Mouse (Mus musculus): ENCODE data around the gene Map3k10. TPM values are rescaled to one million over a fixed set of nuclear protein-coding genes. Genes with fewer than 3 reads are reported as not detected.

Map3k10 gene
- polyA plus RNA-seq (2012; ENCODE audit: insufficient read depth, insufficient read length, missing spikeins): 13.0 and 13.2 TPM in 2 replicates

DNA sequence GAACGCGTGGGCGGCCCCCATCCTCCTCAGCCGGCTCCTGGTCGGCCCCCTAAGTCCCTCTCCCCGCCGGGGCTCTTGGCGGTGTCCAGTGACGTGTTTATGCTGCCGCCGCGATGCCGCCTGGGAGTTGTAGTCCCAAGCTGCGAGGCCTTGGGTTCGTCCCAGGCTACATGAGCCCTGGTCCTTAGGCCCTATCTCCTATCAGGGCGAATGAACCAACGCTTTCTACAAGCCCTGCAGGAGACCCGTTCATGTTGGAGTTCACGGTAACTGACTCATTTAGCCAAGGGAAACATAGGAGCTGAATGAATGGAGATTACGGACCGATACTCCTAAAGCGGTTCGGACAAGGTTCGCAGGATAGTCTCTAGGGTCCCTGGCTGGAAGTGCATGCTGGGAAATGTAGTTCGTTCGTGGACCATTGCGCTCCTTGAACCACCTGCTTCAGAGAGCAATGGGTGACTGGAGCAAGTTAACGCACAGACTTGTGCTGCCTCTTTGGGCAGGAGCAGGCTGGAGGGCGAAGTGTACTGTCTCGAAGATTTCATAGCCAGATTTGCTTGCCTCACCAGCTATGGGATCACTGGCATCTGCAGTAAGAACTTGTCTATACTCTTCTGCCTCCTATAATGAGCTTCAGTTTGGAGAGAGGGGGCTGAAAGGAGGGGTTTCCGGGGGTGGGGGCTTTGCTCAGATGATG is at the start of gene Map3k10:
Gene Map3k10 (minus strand): TSS at position 77 of the 700 bp plus-strand sequence.
- Histone ChIP-seq H3K4me1 (ENCODE audit: control insufficient read depth, insufficient read depth, insufficient read length, low read length) (peaks cover 7% of the 10 kb centered on the region; the same call in 1 of the 2 replicates), H3K27ac (replicated peaks; ENCODE audit: low read depth, low read length) (peak within 1 kb of the TSS; percentile 98)

DNA sequence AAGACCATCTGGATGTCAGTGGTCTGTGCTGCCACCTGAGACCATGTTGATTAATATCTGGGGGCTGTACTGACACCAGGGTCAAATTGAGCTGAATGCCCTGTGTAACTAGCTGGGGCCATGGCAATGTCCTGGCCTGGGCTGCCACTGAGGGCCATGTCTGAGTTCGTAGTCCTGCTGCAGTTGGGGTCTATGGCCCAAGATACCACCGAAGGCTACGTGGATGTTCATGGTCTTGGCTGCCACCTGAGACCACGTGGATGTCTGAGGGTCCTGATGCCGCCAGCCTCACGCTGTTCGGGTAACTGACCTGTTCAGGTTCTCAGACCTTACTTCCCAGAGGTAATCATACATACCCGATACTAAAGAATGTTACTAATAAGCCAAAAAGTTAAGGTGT is 47.6 kb upstream of the Map3k10 start:
- no peak overlapping the region for H3K27ac ChIP-seq (replicated peaks; ENCODE audit: low read depth, low read length)
- H3K4me3 ChIP-seq (ENCODE audit: insufficient read depth, low read depth, low read length): no peak overlapping the region
- no peaks in the 10 kb centered on the region for H3K4me1 ChIP-seq (ENCODE audit: control insufficient read depth, insufficient read depth, insufficient read length, low read length)

More for the DNA sequence above, at the start of gene Map3k10:
- peak within 1 kb of the TSS; percentile 97 for H3K4me3 ChIP-seq (ENCODE audit: insufficient read depth, low read depth, low read length)

DNA sequence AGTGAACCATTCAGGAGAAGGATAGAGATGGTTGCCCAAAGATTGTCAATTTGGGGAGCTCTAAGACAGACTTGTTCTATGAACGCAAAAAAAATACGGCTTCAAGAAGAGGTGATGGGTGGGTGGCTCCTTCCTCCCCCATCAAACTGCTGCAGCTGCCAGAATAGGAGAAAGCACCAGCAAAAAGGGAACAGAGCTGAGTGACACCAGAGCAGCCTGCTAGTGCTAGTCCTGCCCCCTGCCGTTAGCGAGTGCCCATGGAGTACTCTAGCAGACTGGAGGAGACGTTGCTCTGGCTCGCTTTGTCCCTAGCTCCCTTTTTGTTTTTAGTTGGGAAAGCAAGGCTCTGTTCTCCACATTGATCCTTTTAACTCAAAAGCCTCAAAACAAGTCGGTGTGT is 36.0 kb upstream of the Map3k10 start:
- no peaks in the 10 kb centered on the region for H3K4me1 ChIP-seq (ENCODE audit: control insufficient read depth, insufficient read depth, insufficient read length, low read length)
- H3K27ac ChIP-seq (replicated peaks; ENCODE audit: low read depth, low read length): no peak overlapping the region
- no peak overlapping the region for H3K4me3 ChIP-seq (ENCODE audit: insufficient read depth, low read depth, low read length)

DNA sequence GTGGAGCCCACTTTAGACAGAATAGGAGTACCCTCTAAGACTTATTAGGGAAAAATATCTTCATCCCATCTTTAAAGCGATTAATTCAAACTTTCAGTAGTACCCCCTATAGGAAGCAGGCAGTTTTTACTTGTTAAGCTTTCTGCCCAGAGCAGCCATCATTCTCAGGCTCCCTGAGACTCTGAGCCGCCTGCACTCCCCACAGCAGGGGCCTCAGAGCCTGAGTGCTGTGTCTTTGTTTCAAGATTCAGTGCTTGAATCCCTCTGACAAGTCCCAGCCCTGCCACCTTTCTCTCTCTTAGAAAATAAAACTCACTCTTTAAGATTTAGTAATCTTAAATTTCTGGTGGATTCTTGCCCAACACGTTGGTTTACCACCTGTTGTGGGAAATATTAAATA is 22.3 kb upstream of the Map3k10 start:
- no peak overlapping the region for H3K4me3 ChIP-seq (ENCODE audit: insufficient read depth, low read depth, low read length)
- no peak overlapping the region for H3K27ac ChIP-seq (replicated peaks; ENCODE audit: low read depth, low read length)
- no peaks in the 10 kb centered on the region for H3K4me1 ChIP-seq (ENCODE audit: control insufficient read depth, insufficient read depth, insufficient read length, low read length)

- no peaks in the 10 kb centered on the region for H3K4me1 ChIP-seq (ENCODE audit: control insufficient read depth, insufficient read depth, insufficient read length, low read length)
- no peak overlapping the region for H3K27ac ChIP-seq (replicated peaks; ENCODE audit: low read depth, low read length)
- H3K4me3 ChIP-seq (ENCODE audit: insufficient read depth, low read depth, low read length): no peak overlapping the region
Measured at GRCm38 (mm10) chr7:27691076-27691475, 16.7 kb upstream of the Map3k10 start.

GRCm38 (mm10) chr7:27688815-27689612 is 14.6 kb upstream of the Map3k10 start, which contains the start of gene Zfp607b:
Gene Zfp607b (plus strand): TSS chr7:27689340.
- Histone ChIP-seq H3K4me3 (ENCODE audit: insufficient read depth, low read depth, low read length) (peak within 1 kb of the TSS; percentile 59), H3K27ac (replicated peaks; ENCODE audit: low read depth, low read length) (peak within 1 kb of the TSS; percentile 6; the same call in 1 of the 2 replicates), H3K4me1 (ENCODE audit: control insufficient read depth, insufficient read depth, insufficient read length, low read length) (no peaks in the 10 kb centered on the region)

DNA sequence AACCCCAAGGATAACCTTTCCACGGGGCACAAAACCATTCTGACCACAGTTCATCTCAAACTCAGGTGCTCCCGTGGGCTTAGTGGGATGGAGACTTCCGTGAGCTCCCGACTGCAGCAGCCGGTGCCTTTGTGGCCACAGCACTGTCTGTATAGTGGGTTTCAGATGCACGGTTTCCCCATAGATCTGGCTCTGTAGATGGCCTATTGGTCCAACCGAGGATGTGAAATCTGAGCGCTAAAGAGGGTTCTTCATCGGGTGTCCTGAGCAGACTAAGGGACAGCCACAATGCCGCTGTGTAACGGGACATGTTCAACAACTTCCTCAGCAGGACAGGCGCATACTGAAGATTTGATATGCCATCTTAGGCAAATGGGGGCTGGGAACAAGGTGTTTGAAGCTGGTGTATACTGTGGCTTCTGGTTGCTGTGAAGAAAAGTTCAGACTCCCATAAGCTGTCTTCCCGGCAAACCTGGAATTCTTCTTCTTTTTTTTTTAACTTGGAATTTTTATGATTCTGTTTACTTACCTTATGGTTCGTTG is 13.9 kb upstream of the Map3k10 start:
- Histone ChIP-seq H3K4me3 (ENCODE audit: insufficient read depth, low read depth, low read length) (peak overlapping the region; percentile 8; the same call in 1 of the 2 replicates), H3K27ac (replicated peaks; ENCODE audit: low read depth, low read length) (no peak overlapping the region), H3K4me1 (ENCODE audit: control insufficient read depth, insufficient read depth, insufficient read length, low read length) (no peaks in the 10 kb centered on the region)

- Histone ChIP-seq H3K4me1 (ENCODE audit: control insufficient read depth, insufficient read depth, insufficient read length, low read length) (no peaks in the 10 kb centered on the region), H3K4me3 (ENCODE audit: insufficient read depth, low read depth, low read length) (no peak overlapping the region), H3K27ac (replicated peaks; ENCODE audit: low read depth, low read length) (no peak overlapping the region)
Measured at GRCm38 (mm10) chr7:27687836-27688235, 13.4 kb upstream of the Map3k10 start.

DNA sequence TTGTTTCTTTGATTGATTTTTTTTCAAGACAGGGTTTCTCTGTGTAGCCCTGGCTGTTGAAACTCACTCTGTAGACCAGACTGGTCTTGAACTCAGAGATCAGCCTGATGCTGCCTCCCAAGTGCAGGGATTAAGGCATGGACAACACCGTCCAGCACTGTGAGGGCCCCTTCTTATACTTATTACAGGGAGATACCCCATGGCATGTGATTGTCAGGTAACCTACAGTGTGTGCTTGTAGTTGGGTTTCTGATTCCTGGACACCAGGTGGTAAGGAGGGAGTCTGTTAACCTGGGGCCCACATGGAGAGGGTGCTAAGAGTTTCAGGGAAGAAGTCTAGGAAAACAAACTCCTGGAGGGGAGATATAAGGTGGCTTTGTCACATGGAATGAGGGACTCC is 12.6 kb upstream of the Map3k10 start:
- H3K27ac ChIP-seq (replicated peaks; ENCODE audit: low read depth, low read length): no peak overlapping the region
- H3K4me3 ChIP-seq (ENCODE audit: insufficient read depth, low read depth, low read length): no peak overlapping the region
- H3K4me1 ChIP-seq (ENCODE audit: control insufficient read depth, insufficient read depth, insufficient read length, low read length): no peaks in the 10 kb centered on the region

DNA sequence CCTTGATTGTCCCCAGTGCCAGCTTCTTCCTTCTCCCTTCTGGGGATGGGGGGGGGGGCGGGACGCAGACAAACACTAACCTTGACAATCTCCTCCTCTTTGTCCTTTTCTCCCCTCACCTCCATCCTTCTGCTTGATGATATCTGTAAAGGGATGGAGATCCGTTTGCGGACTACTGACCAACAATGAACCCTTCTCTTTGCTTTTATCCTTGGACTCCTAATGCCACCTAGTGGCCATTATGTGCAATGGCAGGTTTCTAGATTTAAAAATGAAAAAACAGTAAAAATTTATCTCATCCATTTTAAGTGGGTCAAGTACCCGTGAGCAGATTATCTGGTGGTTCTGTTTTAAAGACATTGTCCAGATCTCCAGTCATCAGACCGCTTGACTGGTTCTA is 11.3 kb upstream of the Map3k10 start:
- Histone ChIP-seq H3K4me3 (ENCODE audit: insufficient read depth, low read depth, low read length) (no peak overlapping the region), H3K4me1 (ENCODE audit: control insufficient read depth, insufficient read depth, insufficient read length, low read length) (no peaks in the 10 kb centered on the region), H3K27ac (replicated peaks; ENCODE audit: low read depth, low read length) (no peak overlapping the region)

GRCm38 (mm10) chr7:27685220-27685619 is 10.8 kb upstream of the Map3k10 start:
- Histone ChIP-seq H3K4me1 (ENCODE audit: control insufficient read depth, insufficient read depth, insufficient read length, low read length) (no peaks in the 10 kb centered on the region), H3K27ac (replicated peaks; ENCODE audit: low read depth, low read length) (no peak overlapping the region), H3K4me3 (ENCODE audit: insufficient read depth, low read depth, low read length) (no peak overlapping the region)

DNA sequence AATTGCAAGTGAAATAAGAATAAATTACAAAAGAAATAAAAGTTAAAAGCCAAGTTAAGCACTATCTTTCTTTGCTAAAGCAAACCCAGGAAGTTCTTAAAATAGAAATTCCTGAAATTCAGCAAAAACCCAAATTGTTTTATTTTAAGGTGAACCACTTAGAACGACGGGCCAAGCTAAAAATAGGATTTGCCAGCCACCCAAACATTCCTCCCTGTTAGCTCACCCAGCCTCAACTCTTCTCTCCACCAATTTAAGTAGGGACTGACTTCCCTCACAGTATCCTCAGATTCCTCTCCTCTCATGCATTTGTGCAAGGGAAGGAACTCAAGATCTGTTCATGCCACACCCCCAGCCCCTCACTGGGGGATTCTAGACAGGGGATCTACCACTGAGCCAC is 8.8 kb upstream of the Map3k10 start:
- Histone ChIP-seq H3K27ac (replicated peaks; ENCODE audit: low read depth, low read length) (no peak overlapping the region), H3K4me1 (ENCODE audit: control insufficient read depth, insufficient read depth, insufficient read length, low read length) (no peaks in the 10 kb centered on the region), H3K4me3 (ENCODE audit: insufficient read depth, low read depth, low read length) (no peak overlapping the region)

DNA sequence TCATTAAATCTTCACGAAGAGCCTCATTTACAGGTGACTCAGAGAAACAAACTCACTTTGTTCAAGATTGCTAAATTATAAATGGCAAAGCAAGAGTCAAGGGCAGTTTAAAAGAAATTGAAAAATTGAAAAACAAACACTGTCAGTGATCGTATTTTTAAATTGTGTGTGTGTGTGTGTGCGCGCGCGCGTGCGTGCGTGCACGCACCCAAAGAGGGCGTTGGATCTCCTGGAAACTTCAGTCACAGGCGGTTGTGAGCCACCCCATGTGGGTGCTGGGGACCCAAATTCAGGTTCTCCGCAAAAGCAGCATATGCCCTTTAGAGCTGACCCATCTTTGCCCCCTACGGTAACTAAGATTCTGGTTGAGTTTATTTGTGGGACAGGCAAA is 819 bp upstream of the Map3k10 start:
- no peak overlapping the region for H3K4me3 ChIP-seq (ENCODE audit: insufficient read depth, low read depth, low read length)
- peaks cover 7% of the 10 kb centered on the region; the same call in 1 of the 2 replicates for H3K4me1 ChIP-seq (ENCODE audit: control insufficient read depth, insufficient read depth, insufficient read length, low read length)
- no peak overlapping the region for H3K27ac ChIP-seq (replicated peaks; ENCODE audit: low read depth, low read length)

DNA sequence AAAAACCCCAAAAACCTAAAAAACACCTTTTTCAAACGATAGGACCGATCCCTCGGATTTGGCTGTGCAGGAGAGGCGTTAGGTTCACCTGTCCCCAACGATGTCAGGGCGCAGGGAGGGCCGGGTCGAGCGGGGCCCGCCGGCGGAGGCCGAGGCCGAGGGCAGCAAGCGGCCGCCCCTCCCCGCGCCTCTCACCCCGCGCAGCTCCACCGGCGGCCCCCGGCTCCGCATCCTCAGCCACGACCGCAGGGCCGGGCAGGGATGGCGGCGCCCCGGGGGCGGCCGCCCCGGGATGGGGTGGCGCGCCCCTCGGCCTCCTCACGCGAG is 240 bp downstream of the Map3k10 start:
- Histone ChIP-seq H3K27ac (replicated peaks; ENCODE audit: low read depth, low read length) (no peak overlapping the region), H3K4me1 (ENCODE audit: control insufficient read depth, insufficient read depth, insufficient read length, low read length) (peaks cover 7% of the 10 kb centered on the region; the same call in 1 of the 2 replicates), H3K4me3 (ENCODE audit: insufficient read depth, low read depth, low read length) (peak overlapping the region; percentile 97)

DNA sequence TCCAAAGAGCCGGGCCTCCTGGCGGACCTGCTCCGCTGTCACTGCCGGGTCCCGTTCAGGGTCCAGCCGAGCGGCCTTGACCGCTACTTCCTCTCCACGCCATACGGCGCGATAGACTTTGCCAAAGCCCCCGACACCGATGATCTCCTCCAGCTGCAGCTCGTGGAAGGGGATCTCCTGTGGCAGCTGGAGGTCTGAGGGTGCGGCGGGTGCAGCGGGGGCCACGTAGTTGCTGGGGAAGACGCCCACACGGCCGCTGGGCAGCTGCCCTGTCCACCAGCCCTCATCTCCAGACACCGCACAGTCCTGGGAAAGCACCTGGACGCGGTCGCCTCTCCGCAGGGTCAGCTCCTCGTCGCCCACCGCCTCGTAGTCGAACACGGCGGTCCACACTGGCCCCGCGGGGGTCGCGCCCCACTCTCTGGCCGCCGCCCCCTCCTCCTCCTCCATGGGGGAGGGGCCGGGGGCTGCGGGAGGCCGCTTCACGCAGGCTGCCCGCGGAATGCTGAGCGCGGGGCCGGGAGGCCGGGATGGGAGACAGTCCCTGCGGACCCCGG is 745 bp downstream of the Map3k10 start:
- H3K4me3 ChIP-seq (ENCODE audit: insufficient read depth, low read depth, low read length): peak overlapping the region; percentile 97
- H3K27ac ChIP-seq (replicated peaks; ENCODE audit: low read depth, low read length): no peak overlapping the region
- H3K4me1 ChIP-seq (ENCODE audit: control insufficient read depth, insufficient read depth, insufficient read length, low read length): peaks cover 7% of the 10 kb centered on the region; the same call in 1 of the 2 replicates

Measured in brown adipose tissue, adult 24 weeks (tissue).